Mouse (Mus musculus) cerebellum, adult 18-20 months (tissue): Measurements from ENCODE around the gene Cdyl2.

Source experiments
- DNase-seq, 2 experiments: peaks; one replicate each; pipeline ENCODE4 v3.0.0; 2021

Gene Cdyl2

GRCm38 (mm10) chr8:116732684-116733647 lies at the start of gene Cdyl2:
TSS of gene Cdyl2 (minus strand) at chr8:116732991.
- DNase-seq: peak; percentile 73 to 91

DNA sequence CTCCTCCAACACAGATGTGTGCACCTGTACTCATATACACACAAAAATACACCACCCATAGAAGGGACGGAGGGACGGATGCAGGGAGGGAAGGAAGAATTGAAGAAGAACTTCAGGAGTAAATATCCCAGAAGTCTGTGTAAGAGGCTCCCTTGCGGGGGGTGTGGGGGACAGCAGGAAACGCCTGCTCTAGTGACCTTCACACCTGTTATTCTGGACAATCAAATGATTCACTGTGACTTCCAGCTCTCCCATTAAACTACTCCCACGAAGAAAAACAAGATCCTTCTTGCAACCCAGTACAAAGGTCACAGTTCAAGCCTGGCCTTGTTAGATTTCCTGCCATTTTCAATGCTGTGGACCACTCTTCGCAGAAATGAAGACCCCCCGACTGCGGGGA lies 47.8 kb upstream of the Cdyl2 start:
- no peak for DNase-seq

- no peak for DNase-seq
Observed at GRCm38 (mm10) chr8:116774220-116774619, 41.4 kb upstream of the Cdyl2 start.

DNA sequence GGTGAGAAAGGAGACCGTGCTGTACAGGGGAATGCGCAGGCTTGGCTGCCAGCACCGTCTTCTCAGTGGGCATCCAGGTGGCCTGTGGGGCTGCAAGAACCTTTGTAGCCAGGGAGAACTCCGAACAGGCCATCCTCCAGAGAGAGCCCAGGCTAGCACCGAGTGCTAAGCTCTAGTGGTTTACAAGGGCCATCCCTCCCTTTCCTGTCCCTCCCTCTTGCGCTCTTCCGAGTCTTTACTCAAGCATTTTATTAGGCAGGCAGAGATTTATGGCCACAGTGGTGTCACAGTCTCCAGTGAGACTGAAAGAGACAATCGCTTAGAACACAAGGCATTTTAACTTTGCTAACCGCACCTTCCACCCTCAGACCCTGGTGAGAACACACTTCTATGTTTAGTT lies 39.9 kb upstream of the Cdyl2 start:
- no peak for DNase-seq

DNA sequence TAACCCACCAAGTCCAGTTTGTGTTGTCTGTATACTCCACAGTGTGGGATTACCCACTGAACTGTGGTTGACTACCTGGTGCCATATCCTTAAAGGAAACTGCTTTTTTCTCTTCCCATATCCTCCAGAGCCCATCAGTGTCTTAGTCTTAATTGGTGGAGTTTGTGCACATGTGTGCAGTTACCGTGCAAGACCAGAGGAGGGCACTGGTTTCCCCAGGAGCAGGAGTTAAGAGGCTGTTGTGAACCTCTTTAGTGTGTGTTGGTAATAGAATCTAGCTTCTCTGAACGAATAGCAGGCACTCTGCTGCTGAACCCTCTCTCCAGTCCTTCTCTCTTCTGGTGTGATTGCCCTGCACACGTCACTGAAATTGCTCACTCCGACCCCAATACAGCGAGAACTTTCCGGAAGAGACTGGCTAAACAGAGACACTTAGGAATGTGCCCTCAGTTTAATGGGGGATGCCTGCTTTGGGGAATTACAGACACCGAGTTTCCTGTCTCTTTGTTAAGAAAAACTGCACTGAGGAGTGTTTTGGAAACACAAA lies 39.1 kb upstream of the Cdyl2 start:
- DNase-seq: no peak

DNA sequence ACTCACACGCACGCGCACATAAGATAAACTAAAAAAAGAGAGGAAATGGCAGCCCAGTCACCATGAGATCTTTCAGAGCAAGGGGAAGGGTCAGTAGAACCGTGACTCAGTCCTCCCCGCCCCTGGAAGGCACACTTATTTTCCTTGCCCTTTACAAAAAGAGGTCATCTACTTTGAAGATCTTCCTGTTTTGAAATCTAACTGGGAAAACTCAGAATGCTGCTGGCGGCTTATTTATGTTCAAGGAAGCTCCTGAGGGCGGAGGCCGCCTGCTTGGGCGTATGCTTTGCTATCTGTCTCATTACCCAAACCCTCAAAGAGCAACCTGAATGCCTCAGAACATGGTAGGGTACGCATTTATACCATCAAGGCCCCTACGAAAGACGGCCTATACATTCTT lies 38.0 kb upstream of the Cdyl2 start:
- DNase-seq: no peak

DNA sequence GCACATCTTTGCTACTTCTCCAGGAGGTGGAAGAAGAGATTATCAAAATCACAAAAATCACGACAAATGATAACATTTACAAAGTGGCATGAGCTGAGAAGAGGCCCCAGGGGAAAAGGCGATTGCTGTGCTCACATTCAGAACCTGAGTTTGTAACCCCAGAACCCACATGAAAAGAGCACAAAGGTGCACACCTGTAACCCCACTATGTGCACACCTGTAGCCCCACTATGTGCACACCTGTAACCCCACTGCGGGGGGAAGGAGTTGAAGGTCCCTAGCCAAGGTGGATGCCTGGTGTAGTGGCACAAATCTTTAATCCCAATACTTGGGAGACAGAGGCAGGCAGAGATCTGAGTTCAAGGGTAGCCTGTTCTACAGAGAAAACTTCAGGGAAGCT lies 23.4 kb upstream of the Cdyl2 start:
- DNase-seq: no peak

GRCm38 (mm10) chr8:116755557-116755956 lies 22.8 kb upstream of the Cdyl2 start:
- peak; percentile 60 to 78 for DNase-seq

DNA sequence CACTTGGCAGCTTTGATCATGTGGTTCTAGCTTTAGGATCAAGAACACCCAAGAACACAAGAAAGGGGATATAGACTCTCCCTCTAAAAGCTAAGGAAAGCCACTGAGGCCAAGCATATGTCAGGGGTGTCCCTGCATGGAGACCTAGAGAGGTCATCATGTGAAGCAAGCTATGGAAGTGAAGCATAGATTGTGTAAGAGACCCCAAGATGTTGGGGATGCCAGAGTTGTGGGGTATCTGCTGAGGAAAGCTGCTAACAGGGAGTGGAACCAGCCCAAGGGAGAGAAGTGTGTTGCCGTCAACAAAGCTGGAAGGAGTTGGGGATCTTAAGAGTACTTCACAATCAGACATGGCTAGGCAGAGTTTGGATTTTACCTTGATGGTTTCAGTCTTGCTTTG lies 7.9 kb upstream of the Cdyl2 start:
- DNase-seq: no peak

- DNase-seq: no peak
Observed at GRCm38 (mm10) chr8:116735306-116735705, 2.5 kb upstream of the Cdyl2 start.

GRCm38 (mm10) chr8:116734176-116734575 lies 1.4 kb upstream of the Cdyl2 start:
- DNase-seq: no peak

DNA sequence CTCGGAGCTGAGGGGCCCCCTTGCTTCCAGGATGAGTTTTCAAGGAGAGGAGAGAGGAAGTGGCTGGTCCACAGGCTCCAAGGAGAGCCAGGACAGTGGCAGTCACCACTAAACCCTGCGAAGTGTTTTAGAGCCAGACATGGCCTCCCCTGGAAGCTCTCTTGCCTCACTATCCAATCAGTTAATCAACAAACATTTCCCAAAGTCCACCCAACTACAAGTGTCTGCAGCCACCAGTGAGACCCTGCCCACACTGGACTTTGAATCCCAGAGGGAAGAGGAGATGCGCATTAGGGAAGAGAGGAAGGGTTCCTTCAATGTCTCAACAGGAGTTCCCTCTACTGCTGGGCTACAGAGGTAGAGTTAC lies 840 bp upstream of the Cdyl2 start:
- DNase-seq: no peak

GRCm38 (mm10) chr8:116731976-116732683 lies 661 bp downstream of the Cdyl2 start:
- peak; percentile 46 to 52 for DNase-seq

DNA sequence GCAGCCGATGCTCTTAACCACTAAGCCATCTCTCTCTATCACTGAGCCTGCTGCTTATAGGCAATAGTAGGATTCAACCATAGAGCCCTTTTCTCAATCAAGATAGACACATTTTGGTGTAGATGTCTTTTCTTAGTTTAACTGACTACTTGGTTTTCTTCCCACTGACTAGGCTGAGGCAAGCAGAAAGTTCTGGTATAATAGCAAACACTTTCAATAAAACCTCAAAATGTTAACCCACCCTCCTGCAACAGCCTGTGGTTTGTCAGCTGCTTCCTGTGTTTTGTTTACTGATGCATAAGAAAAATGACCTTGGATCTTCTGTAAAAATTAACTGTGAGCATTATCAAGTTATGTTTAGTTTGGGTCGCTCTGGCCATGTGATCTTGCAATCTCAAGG lies 11.3 kb downstream of the Cdyl2 start:
- DNase-seq: no peak

DNA sequence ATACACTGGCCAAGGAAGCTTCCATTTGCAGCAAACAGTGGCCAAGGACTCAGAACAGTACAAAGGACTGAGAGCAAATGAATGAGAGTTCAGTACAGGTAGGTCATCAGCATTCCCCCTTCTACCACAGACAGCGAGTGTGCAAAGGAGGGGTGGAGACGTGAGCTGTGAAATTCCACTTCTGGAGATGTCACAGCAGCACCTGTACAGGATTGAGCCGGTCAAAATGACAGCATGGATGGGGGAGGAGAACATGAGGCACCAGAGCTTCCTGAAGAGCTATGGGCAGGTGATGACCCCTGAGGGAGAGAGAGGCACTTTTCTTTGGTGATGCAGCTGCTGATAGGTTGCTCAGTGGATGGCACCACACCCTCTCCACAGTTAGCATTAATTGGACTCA lies 25.3 kb downstream of the Cdyl2 start:
- DNase-seq: no peak

DNA sequence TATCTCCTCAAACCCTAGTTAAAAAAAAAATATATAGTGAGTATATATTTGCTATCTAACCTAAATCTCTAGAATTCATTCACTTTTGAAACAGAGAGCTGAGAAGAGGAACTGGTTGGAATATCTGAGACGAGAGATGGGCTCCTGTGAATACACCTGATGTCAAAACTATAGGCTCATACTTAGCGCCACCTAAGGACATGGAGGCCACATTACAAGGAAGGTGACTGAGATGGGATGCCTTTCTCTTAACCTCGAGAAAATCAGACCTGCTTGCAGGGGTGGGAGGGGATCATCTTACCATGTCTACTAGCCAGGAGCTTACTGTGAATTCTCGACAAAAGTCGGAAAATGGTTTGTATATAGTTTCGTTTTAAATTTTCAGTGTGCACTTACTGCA lies 30.3 kb downstream of the Cdyl2 start:
- DNase-seq: no peak

DNA sequence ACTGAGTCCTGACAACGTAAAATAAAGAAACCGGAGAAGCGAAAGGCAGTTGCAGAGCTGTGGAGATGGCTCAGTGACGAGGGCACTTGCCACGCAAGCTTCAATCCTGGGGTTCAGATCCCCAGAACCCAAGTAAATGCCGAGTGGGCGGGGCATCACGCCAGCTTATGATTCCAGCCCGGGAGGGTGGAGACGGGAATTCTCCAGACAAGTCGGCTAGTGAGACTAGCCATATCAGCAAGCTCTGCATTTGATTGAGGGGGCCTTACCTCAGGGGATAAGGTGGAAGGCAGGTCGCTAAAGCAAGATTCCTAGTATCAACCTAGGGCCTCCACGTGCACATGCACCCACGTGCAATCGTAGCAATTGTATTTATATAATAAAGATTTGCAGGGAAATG lies 39.9 kb downstream of the Cdyl2 start:
- DNase-seq: no peak

GRCm38 (mm10) chr8:116689741-116690140 lies 43.0 kb downstream of the Cdyl2 start:
- no peak for DNase-seq

DNA sequence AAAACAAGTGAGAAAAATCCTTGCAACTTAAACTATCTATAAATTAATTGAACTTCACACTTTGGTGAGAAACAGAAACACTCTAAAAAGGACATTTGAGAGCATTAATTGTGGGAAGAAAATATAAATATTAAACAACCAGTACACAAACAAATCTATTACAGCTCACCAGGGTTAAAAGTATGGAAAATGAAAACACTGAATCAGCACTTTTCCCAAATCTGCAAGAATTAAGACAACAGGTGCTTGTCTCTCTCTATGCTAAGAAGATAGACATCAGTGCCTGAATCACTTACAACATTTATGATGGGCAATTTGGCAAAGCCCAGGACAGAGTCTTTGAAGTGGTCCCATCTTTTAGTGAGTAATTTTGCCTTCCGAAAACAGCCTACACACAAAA lies 56.6 kb downstream of the Cdyl2 start:
- no peak for DNase-seq

- peak in 1 of 2 experiments; percentile 8 for DNase-seq
Observed at GRCm38 (mm10) chr8:116673966-116674805, 58.6 kb downstream of the Cdyl2 start.

DNA sequence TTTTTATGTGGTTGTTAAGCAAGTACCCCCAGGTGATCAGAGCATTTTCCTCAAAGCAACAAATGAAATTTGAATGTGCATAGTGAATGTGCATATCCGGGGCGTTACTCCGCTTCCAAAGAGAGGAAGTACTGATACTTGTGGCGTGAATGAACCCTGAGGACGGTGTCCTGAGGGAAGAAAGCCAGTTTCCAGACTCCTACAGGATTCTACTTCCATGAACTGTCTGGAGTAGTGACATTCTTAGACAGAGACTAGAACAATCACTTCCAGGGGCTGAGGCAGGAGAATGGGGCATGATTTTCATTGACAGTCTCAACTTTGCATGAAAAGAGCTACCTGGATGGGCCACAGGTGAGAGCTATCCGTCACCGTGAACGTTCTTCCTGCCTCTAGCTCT lies 59.3 kb downstream of the Cdyl2 start:
- DNase-seq: no peak

- no peak for DNase-seq
Observed at GRCm38 (mm10) chr8:116673052-116673451, 59.7 kb downstream of the Cdyl2 start.

DNA sequence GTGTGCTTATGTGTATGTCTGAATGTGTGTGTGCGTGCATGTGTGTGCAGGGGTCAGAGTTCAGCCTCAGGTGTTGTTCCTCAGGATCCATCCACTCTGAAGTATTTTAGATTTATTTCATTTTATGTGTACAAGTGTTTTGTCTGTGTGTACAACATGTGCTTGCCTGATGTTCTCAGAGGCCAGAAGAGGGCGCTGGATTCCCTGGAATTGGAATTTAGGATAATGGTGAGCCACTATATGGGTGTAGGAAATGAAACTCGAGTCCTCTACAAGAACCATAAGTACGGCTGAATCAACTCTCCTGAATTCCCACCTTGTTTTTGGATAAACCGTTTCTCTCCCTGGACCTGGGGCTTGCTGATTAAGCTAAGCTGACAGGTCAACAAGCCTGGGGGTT lies 61.2 kb downstream of the Cdyl2 start:
- peak in 1 of 2 experiments; percentile 32 for DNase-seq
